Mouse (Mus musculus): ENCODE data around the gene Optn.
"Not testable (repeated sequence)": the region's sequence is repeated elsewhere in the genome, so short reads cannot be mapped to it uniquely, and the experiment has no call there.

Optn gene

DNA sequence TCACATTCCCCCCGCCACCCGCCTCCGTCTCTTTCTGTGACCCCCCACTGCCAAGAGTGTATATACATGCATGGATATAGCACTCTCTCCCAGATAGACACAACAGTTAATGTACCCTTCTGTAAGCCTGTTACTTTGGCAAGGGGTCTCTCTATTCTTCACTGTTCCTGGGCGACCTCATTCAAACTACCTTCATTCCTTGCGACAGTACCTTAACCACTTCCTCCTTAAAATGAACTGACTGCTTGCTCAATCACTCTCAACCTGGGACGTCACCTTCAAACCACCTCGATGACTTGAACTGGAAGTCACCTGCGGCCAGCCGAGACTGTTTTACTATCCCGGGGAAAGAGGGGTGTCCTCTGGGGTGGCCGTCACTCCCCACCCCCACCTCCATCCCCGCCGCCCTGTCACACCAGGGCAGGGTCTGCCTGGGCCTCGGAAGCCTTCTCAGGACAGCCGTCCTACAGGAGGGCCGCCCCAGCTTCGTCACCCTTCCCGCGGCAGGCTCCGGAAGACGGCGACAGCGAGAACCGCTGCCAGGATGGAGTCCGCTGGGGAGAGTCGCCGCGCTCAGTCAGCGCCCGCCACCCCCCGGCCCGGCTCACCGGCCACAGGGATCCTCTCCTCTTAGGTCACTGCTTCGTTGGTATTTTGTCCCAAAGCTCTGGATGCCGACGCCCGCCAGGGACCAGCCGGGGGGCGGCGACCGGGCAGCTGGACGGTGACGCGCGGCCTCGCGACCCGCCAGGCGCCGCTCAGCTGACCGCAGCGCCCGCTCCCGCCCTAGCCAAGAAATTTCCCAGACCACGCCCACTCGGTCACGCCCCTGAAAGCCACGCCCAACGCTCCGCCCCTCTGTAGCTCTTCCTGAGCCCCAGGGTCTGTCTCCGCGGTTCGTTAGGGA is at the start of gene Optn:
Gene Optn, minus strand, starts transcription at position 753 of the 907 bp plus-strand sequence.
- DNase-seq (ENCODE audit: low spot score), result peak; percentile 55

DNA sequence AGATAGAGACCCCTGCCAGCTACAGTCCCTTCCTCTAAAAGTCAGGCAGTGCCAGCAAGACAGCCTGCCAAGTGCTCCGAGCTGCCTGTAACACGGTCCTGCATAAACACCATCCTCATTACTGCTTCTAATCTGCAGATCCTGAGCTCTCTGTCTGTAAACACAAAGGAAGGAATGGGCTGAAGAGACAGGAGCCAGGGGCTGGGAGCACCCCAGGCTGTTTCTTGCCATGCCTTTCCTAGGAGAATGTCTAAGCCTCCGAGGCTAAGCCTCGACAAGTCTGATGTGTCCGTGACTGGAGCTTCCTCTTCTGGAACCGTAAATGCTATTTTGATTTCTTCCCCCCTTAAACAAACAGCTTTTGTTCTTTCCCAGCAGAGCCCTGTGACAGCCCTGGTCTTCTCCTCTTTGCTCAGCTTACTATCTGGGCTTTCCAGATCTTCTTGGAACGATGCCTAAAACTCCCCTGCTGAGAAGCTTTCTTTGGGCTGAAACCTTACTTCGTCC is 49.0 kb upstream of the Optn start:
- DNase-seq (ENCODE audit: low spot score), result no peak

DNA sequence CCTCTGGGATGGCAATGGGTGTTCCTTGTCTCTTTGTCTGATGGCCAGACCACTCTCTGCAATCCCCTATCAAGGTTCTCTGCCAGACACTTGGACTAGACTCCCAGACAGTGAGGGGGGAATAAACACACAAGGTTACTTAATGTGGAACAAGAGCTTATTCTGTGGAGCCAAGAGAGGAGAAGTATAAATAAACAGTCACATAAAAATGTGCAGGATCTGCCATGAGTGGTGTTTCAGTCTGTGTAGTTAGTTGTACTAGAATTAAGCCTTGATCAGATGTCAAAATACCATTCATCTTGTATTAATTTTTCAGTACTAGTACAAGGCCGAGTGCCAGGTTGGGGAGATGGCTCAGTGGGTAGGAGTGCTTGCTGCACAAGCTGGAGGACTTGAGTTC is 39.0 kb upstream of the Optn start:
- no peak for DNase-seq (ENCODE audit: low spot score)

DNA sequence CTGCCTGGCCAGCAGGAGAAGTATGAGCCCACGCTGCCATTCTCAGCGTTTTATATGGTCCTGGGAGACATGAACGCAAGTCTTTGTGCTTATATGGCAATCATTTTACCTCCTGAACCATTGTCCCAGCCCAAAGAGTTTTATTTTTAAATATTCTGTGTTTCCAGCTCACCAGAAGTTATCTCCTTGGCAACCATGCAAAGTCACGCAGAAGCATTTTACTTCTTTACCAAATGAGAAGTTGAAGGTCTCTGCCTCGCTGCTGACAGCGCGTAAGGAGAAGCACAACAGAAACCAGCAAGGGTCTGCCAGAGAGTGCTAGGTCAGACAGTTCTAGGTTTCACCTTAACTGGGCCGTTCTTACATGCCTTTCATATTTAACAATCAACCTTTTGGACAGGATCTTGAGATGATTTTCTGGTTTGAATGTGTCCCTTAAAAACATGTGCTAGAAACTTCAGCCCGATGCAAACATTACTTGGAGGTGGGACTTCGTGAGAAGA is 37.9 kb upstream of the Optn start:
- DNase-seq (ENCODE audit: low spot score), result no peak

DNA sequence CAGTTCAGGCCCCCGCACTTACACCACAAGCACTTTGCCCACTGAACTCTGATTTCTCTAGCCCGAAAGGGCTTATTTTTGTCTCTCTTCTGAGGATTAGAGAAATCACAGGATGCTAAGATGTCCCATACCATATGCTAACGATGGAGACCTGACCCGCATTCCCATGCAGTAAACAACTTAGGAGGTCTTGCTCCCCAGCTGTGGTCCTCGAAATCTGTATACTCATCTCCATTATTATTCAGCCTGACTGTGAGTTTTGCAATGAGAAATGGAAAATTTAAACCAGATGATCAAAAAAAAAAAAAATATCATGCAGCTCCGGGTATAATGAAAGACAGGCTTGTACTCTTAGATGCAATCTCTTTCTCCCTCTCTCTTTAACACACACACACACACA is 35.3 kb upstream of the Optn start:
- DNase-seq (ENCODE audit: low spot score), result no peak

DNA sequence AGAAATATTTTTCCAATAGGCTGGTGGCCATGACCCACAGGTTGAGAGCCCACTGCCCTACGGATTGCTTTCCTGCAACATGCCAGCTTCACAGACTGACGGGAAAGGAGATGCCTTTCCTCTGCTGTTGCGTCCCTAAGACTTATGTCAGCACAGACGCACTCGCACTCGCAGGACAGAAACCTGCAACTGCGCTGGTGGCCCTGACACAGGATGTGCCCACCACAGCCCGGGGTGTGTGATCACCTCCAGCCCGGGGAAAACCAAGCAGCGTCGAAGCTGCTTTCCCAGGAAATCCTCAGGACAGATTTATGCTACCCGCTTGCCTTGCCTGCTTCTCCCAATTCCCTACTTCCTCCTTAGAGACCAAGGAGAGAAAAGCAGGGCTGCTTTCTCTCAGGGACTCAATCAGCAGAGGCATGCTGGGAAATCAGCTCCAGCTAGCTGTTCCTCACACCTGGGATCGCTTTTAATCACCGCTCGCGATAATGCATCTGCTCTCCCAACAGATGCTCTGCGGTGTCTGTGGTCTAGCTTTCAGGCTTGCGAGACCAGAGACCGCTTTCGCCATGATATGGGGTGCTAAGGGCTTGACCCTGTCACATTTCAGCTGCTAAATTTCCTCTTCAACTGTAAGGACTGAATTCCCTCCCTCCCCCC is 34.1 kb upstream of the Optn start:
- no peak for DNase-seq (ENCODE audit: low spot score)

DNA sequence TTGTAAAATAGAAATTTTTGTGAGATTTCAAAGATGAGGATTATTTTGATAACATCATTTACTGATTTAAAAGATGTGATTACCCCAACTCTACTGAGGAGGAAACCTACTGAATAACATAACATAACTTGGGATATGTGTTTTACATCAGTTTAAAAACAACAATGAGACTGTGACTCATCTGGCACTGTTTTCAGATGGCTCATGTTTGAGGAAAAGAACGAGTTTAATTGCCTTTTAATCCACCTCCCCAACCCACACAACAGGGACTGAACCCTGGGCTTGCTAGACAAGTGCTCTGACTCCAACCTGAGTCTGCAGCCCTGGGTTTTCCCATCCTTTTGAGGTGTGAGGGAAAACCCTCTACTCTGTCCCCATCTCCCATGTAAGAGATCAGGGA is 31.5 kb upstream of the Optn start:
- DNase-seq (ENCODE audit: low spot score), result no peak

DNA sequence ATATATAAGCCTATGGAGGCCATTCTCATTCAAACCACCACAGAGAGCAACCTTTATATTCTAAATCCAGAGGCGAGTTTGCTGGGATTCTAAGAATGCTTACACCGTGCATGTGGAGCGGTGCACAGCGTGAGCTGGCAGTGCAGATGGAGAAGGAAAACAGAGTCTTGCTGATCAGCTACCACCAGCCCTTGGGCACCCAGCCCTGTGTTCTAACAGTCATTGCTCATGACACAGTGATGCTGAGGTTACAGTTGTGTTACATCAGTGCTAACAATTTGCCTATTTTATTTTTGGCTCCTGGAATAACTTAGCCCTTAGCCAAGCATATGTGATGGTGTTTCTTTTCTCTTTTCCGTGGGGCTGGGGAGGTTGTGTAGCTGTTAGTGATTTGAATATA is 31.0 kb upstream of the Optn start:
- no peak for DNase-seq (ENCODE audit: low spot score)

DNA sequence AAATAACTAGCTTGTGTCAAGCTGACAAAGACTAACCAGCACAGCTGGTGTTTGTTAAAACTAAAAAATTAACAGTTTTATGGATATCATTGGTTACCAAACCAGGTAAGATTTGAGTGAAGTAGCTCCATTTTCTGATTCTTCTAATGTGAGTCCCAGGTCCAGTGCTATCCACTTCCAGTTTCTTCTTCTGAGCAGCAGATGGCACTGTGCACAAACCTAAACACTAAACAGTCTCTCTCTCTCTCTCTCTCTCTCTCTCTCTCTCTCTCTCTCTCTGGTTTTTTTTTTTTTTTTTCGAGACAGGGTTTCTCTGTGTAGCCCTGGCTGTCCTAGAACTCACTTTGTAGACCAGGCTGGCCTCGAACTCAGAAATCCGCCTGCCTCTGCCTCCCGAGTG is 26.5 kb upstream of the Optn start:
- not testable (repeated sequence) for DNase-seq (ENCODE audit: low spot score)

DNA sequence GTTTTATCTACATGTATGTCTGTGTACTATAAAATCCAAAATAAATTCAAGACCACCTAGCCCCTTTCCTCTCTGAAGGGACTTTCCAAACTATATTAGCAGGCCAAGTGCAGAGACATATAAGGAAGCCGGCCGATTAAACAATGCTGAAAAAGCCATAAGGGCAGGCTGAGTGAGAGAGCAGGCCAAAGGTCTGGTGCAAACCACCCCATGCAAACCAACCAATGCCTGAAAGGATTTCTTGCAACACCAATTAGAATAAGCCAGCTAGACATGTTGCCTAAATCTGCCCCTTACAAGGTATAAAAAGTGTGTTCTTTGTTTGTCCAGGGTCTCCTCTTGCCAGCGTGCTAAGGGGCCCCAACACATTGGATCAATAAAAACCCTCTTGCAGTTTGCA is 23.8 kb upstream of the Optn start:
- DNase-seq (ENCODE audit: low spot score), result no peak

DNA sequence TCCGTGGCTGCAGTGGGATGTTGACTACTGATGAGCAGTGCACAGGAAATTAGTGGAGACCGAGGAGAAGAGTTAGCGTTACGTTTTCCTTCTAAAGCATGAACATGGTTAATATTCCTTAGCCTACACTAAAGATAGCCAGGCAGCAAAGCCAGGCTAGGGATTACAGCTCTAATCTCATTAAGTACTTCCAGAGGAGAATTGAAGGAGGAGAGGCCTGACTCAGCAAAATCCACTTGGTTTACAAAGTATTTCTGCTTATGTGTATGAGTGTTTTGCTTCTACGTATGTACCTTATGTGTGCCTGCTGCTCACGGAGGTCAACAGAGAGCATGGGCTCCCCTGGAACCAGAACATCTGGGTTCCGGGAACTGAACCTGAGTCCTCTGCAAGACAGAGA is 19.9 kb upstream of the Optn start:
- no peak for DNase-seq (ENCODE audit: low spot score)

DNA sequence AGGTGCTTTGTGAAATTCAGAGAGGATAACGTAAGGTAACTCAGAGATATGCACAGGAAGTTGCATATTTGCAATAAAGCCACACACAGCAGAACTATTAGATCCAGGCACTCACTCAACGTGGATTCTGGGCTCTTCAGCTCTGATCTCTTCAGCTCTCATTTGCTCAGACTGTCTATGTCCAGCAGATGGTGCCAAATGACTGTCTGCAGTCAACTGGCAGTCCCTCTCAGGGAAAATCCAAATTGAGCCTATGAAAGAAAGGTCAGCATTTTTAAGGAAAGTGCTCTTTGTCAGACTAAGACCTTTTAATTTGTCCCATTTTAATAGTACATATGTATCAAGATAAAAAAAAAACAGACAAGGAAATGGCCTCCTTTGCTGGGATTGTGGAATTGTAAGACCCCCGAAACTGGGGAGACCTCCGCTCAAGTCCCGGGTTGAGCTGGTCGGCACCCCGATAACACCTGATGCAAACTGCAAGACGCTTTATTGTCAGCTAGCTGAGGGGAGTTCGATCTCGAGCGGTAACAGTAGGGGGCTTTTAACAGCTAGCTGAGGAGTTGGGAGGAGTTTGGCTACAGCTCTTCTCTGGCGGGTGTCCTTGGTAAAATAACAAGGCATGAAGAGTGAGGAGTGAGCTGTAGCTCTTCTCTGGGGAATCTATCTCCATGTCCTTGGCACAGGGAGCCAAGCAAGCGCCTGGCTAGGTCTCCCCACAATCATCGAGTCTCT is 16.4 kb upstream of the Optn start:
- no peak for DNase-seq (ENCODE audit: low spot score)

DNA sequence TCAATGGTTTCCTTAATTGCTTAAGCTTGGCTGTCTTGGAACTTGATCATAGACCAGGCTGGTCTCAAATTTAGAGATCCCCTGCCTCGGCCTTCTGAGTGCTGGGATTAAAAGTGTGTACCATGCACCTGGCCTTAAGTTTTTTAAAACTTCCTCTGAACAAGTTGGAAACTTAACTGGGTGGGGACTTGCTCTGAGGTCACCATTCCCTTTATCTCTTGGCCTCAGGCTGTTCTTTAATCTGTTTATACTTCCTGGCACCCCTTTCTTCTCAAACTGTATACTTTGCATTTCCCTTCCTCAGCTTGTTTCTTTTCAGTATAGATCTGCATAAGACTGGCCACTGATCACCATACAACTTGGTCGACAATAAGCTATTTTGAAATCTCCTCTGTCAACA is 14.1 kb upstream of the Optn start:
- DNase-seq (ENCODE audit: low spot score), result no peak

DNA sequence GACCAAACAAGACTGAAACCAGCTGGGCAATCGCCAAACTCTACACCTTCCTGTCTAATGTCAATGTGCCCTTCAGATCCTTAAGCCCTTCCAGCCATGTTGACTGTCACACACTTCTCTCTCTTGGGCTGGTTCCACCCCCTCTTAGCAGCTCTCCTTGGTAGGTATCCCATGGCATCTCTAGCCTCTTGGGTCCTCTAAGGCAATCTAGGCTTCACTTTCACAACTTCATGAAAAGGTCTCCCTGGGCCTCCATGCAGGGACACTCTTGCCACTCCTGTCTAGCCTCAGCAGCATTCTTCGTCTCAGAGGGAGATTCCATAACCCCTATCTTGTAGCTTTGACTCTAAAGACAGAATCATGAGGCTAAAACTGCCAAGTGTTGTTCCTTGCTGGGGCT is 13.6 kb upstream of the Optn start:
- no peak for DNase-seq (ENCODE audit: low spot score)

DNA sequence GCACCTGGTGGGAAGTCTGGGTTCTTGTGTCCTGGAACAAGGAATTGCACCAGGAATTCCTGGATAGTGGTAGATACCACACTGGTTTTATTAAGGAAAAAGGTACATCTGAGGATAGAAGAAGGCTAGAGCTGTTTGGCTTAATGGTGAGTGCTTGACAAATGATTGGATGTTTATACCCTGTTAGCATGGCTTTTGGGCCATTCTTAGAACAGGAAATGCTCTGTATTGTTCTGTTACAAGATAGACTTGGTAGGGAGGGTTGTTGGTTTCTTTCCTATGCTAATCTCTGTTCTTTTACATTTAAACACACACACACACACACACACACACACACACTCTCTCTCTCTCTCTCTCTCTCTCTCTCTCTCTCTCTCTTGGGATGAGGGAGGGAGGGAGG is 12.0 kb upstream of the Optn start:
- DNase-seq (ENCODE audit: low spot score), result no peak

DNA sequence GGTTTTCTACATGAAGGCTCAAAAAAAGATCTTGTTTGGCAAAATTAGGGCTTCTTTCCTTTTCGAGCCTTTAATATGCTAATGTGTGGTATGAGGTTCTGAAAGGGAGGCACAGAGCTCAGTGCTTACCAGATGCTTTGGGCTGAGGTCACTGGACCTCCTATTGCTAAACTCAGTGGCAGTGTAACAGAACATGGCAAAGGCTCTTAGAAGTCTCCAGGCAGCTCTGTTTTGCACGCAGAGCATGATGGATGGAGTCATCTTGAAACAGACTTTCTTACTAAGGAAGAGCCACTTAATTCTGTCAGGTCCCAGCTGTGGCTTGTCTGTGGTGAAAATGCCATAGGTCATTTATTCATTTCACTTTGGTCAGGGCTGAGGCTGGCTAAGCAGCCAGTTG is 11.6 kb upstream of the Optn start:
- DNase-seq (ENCODE audit: low spot score), result no peak

DNA sequence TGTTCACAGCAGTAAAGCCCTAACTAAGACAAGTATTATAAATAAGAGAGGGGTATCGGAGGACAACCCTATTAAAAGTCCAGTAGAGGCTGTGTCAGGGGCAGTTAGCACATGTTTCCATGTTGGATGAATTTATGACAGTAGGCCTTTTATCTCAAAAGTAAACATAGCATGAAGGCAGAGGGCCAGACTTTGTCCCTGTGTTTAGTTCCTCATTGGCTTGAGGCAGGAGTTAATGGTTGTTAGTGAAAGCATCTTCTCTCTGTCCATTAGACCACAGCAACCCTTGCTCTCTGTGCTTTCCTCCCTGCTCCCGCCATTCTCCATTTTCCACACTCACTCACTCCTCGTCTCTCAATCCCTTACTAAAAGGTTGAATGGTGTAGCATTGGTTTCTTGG is 9.9 kb upstream of the Optn start:
- DNase-seq (ENCODE audit: low spot score), result no peak

DNA sequence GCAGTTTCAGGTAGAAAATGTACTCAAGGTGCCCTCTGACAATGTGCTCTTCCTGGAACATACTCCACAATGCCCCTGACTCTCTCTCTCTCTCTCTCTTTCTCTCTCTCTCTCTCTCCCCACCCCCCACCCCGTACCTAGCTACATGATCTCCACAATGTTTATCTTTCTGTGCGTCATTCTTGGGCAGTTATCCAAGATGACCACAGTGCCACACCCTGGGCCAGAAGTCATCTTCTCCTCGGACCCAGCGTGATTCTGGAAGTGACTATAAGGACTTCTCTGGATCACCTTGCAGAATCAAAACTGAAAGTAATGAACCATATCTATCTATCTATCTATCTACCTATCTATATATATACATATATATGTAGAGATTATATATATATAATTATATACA is 4.1 kb upstream of the Optn start:
- no peak for DNase-seq (ENCODE audit: low spot score)

DNA sequence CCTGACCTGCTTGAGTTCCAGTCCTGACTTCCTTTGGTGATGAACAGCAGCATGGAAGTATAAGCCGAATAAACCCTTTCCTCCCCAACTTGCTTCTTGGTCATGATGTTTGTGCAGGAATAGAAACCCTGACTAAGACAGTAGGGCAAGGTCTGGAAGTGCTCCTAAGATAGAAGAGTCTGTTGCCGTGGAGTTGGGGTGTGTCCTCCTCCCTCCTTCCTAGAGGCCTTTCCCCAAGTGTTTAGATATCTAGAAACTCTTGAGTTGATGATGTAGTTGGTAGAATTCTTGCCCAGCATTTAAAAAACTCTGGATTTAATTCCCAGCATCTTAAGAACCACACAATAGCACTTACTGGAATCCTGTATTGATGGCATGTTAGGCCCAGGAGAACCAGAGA is 3.4 kb upstream of the Optn start:
- not testable (repeated sequence) for DNase-seq (ENCODE audit: low spot score)

DNA sequence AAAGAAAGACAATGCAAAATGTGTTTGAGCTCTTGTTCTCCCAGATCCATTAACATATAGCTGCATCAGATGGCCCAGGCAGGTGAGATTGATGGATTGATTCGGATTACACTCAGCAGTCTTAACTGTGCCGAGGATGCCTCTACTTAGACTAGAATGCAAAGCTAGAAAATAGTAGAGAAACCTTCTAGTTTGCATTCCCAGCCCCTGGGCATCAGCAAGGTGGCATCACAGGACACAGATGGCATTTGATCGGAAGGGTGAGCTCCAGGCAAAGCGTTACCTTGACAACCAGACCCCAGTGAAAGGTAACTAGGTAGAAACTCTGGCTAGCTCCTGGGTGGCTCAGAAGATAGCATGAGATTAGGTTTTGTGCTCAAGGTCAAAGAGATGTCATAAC is 396 bp upstream of the Optn start:
- DNase-seq (ENCODE audit: low spot score), result no peak

DNA sequence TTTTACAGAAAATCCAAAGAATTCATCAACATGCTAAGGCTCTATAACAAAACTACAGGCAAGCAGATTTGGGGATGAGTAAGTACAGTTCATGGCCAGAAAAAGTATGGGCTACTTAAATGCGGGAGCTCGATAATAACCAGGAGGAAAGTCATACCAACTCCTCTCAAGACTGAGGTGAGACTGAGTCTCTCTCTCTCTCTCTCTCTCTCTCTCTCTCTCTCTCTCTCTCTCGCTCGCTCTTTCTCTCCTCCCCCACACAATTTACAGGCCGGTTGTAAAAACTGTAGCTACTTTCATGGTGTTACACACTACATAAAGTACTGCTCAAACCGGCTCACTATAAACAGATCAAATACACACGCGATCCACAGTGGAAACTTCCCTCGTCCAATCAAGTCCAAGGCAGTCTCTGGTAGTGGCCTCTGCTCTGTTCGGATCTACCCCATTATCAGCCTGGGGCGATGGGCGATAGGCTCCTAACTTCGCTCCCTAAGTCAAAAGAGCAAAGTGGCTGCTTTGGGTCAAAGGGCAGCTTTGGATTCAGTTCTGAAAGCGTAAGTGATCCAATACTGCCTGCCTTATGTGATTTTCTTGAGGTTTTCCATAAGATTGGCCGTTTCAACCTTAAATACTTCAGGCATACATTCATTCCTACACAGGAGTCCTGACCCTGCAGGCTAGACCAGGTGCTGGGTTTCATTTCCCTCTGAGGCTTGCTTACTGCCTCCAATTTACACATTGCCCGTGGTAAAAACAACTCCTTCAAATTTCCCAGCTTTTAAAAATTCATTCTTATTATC is 1.2 kb downstream of the Optn start:
- no peak for DNase-seq (ENCODE audit: low spot score)

Measured in layer of hippocampus, adult 9-10 months (tissue).